Mouse (Mus musculus): ENCODE results near the gene Ncl.

- no peak for TF ChIP-seq CTCF (IDR thresholded peaks at IDR 0.05; ENCODE audit: extremely low read depth, insufficient read depth, insufficient read length, insufficient replicate concordance)
- no peak for TF ChIP-seq POLR2A (IDR thresholded peaks at IDR 0.05; ENCODE audit: low read depth, low read length)
These were observed 47.1 kb upstream of the Ncl start for GRCm38 (mm10) chr1:86406313-86406712.

Data from spleen, adult 2 months (tissue).